Mouse (Mus musculus) c-Kit-positive CD71-positive TER-119-positive erythroid progenitor cells, embryonic 14.5 days (primary cell): ENCODE data around the gene Itsn2.
"Not testable (repeated sequence)": the region's sequence is repeated elsewhere in the genome, so short reads cannot be mapped to it uniquely, and the experiment has no call there.

ENCODE experiments used
- DNase-seq: peaks from one replicate; pipeline ENCODE4 v3.0.0-alpha.2; 2013; ENCODE audit warnings: low spot score

Itsn2 gene

DNA sequence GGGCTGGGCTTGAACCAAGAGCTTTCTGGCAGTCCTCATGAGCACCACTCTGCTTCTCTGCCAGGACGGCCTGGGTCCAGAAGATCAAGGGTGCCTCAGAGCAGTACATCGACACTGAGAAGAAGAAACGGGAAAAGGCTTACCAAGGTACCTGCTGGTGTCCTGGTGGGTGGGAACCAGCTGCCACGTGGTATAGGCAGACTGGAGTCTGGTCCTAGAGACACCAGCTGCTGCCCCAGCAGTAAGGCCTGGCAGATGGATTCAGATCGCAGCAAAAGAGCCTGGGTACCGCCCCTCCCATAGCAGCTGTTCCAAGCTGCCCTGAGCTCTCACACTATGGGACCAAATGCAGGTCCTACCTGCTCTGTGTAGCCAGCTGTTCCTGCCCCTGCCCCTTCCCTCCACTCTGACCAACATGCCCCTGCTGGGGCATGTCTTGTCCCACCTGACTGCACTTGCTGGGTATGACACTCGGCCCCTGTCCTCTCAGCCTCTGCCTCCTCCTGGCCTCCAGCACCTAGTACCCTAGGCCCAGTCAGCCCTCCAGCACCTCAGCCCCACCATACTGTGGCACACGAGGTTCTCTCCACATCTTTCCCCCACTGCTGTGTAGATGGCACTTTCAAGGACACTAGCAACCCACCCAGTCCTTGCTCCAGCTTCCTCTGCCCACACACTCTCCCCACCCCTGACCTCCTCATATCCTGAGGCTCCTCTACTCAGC lies 116.6 kb downstream of the Itsn2 start:
- no peak for DNase-seq

GRCm38 (mm10) chr12:4709926-4710325 lies 117.5 kb downstream of the Itsn2 start:
- no peak for DNase-seq

DNA sequence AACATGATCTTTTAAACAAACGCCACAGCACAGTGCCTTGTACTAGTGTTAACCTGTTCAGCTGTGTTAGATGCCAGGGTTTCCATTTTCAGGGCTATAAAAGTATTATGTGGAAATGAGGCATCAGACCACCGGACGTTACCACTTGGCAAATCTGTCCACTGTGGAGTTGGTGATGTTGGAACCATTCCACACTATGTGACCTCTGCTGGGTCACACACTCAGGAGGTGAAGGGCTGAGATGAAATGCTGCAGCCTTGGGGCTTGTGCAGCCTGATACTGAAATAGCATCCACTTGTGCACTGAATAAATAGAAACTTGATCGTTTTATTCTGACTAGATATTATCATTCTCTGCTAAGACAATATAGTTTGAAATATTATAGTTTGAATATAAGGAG lies 120.9 kb downstream of the Itsn2 start:
- no peak for DNase-seq

GRCm38 (mm10) chr12:4715606-4716005 lies 123.2 kb downstream of the Itsn2 start:
- peak; percentile 44 for DNase-seq

- peak; percentile 75 for DNase-seq
Measured at GRCm38 (mm10) chr12:4717417-4717816, 125.0 kb downstream of the Itsn2 start.

GRCm38 (mm10) chr12:4719066-4719761 lies 126.8 kb downstream of the Itsn2 start:
- DNase-seq = peak; percentile 20

DNA sequence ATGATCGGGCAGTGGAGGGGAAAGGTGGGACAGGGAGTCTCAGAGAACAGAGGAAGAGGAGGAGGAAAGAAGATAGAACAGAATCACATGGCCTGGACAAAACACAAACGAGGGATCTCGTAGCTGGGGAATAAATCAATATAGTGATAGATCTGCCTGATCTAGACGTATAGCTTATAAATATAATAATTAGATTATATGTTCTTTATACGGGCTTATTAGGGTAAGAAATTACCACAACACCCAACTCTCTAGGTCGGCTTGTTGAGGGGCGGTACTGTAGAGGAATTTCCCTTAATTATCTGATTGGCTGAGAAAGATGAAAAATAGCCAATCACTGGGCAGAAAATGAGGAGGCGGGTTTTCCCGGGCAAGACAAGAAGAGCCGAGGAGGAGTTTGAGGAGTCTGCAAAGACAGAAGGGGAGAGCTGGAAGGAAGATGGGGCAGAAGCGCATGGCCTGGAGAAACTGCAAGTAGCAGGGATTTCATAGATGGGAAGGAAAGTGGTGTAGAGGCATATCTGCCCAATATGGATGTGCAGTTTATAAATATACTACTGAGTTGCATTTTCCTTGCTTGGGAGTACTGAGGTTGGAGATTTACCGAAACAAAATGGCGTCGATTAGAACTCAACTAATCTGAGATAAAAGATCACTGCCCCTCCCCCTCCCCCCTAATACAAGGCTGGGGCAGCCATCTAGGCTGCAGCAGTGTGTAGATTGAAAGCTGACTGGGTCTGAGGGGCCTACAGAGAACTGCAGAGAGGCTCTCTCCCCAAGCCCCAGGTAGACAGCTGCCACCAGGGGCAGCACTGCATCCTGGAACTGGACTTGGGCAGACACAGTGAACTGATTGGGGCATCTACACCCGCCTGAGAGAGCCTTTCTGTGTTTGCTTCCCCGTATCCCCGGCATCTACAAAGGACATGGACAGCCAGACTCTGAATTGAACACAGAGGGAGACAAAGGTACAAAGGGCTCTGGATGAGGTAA lies 127.6 kb downstream of the Itsn2 start:
- peak; percentile 81 for DNase-seq

GRCm38 (mm10) chr12:4729165-4729564 lies 136.7 kb downstream of the Itsn2 start:
- DNase-seq = no peak

GRCm38 (mm10) chr12:4731629-4732028 lies 139.2 kb downstream of the Itsn2 start:
- DNase-seq = no peak

DNA sequence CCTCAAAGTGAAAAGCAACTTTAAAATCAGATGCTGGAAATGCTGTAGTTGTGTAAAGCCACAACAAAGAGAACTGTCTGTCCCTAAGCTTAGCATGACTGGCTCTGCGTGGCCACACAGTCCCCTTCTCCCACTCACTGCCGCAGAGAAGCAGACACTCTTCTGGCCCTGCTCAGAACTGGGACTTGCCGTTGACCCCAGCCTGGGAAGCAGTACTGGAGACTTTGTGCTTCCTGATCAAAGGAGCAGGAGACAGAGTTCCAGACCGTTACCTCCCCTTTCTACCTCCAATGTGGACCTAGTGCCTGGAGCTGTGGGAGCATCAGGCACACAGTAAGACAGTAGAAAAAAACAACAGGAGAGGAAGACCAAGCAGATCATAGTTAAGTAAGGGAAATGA lies 139.9 kb downstream of the Itsn2 start:
- no peak for DNase-seq

DNA sequence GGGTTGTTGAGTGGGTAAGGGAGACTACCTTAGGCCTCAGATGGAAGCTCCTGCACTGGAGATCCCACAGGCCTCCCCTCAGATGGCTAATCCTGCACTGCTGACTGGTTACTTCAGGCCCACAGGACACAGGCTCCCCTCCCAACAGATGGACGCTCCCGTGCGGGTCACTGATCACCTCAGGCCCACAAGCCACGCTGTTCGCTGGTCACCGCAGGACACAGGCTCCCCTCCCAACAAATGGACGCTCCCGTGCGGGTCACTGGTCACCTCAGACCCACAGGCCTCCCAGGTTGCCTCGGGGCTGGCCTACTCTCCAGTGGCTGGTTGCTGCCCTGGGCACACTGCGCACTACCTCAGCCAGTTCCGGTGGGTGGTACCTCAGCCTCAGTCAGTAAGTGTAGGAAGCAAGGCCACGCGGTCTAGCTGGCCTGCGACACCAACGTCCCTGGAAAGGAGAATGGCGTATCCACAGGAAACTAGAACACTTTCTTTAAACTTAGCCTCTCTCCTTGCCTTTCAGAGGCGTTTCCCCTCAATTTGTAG lies 145.7 kb downstream of the Itsn2 start, which contains the start of gene Fam228a:
Gene Fam228a, minus strand, starts transcription at position 400 of the 546 bp plus-strand sequence.
- DNase-seq = no peak

DNA sequence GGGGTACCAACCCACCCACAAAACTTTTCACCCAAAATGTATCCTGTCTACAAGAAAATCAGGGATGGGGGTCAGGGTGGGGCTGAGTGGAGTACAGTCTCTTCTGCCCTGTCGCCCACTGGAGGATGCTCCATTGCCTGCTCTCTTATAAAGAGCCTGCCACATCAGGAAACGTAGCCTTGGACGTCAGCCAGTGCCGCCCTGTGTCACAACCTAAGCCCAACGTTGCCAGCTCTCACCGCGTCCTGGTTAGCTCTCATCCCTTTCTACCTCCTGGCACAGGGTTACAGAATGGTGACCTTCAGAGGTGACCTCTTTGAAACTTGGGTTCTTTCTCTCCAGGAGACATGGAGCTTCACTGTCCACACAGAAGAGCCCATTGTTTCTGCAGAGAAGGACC lies 148.4 kb downstream of the Itsn2 start:
- no peak for DNase-seq

DNA sequence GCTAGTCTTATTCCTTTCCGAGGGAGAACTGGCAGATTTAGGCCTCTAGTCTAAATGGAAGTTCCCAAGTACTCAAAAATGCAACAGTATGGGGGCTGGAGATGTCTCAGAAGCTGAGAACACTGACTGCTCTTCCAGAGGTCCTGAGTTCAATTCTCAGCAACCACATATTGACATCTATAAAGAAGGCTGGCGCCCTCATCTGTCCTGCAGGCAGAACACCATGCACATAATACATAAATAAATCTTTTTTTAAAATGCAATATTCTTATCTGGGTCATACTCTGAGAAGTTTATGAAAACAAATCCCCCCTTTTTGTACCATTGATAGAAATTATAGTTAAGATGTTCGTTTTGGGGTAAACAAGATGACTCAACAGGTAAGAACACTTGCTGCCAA lies 149.7 kb downstream of the Itsn2 start:
- DNase-seq = no peak

GRCm38 (mm10) chr12:4744486-4744885 lies 152.0 kb downstream of the Itsn2 start:
- no peak for DNase-seq

GRCm38 (mm10) chr12:4754451-4754850 lies 162.0 kb downstream of the Itsn2 start:
- not testable (repeated sequence) for DNase-seq

- DNase-seq = no peak
Measured at GRCm38 (mm10) chr12:4757060-4757459, 164.6 kb downstream of the Itsn2 start.
